Mouse (Mus musculus): ENCODE measurements at regions not wholly inside any gene's neighbourhood (a gene's known extent, or its start where the extent isn't known, plus 50 kb on each side); places are given as distances from the start of the nearest gene placed in this dataset.

GRCm38 (mm10) chr9:84673327-84673726, 639.2 kb upstream of the Gm11114 start:
- intact Hi-C loops (cut with DNase I): no loop called here
- DNase-seq (ENCODE audit: low spot score in 2 of 2): peak; percentile 2

GRCm38 (mm10) chr9:84678416-84678815, 634.2 kb upstream of the Gm11114 start:
- intact Hi-C loops (cut with DNase I): no loop called here
- DNase-seq (ENCODE audit: low spot score in 2 of 2): no peak

- DNase-seq (ENCODE audit: low spot score in 2 of 2): no peak
- intact Hi-C loops (cut with DNase I): no loop called here
Observed at GRCm38 (mm10) chr9:84718615-84719191, 593.9 kb upstream of the Gm11114 start.

- DNase-seq (ENCODE audit: low spot score in 2 of 2): no peak
- intact Hi-C loops (cut with DNase I): no loop called here
Observed at GRCm38 (mm10) chr9:84719396-84719795, 593.2 kb upstream of the Gm11114 start.

- intact Hi-C loops (cut with DNase I): no loop called here
Observed at GRCm38 (mm10) chr9:84720454-84720853, 592.1 kb upstream of the Gm11114 start.

GRCm38 (mm10) chr9:84739266-84739665, 573.3 kb upstream of the Gm11114 start:
- intact Hi-C loops (cut with DNase I): no loop called here
- no peak for DNase-seq (ENCODE audit: low spot score in 2 of 2)

More at GRCm38 (mm10) chr9:84720454-84720853, 592.1 kb upstream of the Gm11114 start:
- no peak for DNase-seq (ENCODE audit: low spot score in 2 of 2)

- intact Hi-C loops (cut with DNase I): no loop called here
- DNase-seq (ENCODE audit: low spot score in 2 of 2): no peak
Observed at GRCm38 (mm10) chr9:84740336-84740735, 572.2 kb upstream of the Gm11114 start.

- intact Hi-C loops (cut with DNase I): no loop called here
Observed at GRCm38 (mm10) chr9:84754332-84754731, 558.2 kb upstream of the Gm11114 start.

GRCm38 (mm10) chr9:84754828-84755227, 557.7 kb upstream of the Gm11114 start:
- intact Hi-C loops (cut with DNase I): no loop called here
- no peak for DNase-seq (ENCODE audit: low spot score in 2 of 2)

More at GRCm38 (mm10) chr9:84754332-84754731, 558.2 kb upstream of the Gm11114 start:
- DNase-seq (ENCODE audit: low spot score in 2 of 2): no peak

- DNase-seq (ENCODE audit: low spot score in 2 of 2): no peak
- intact Hi-C loops (cut with DNase I): no loop called here
Observed at GRCm38 (mm10) chr9:84774348-84774747, 538.2 kb upstream of the Gm11114 start.

- intact Hi-C loops (cut with DNase I): no loop called here
- no peak for DNase-seq (ENCODE audit: low spot score in 2 of 2)
Observed at GRCm38 (mm10) chr9:84775190-84775589, 537.4 kb upstream of the Gm11114 start.

- no peak for DNase-seq (ENCODE audit: low spot score in 2 of 2)
Observed at GRCm38 (mm10) chr9:84779125-84779524, 533.4 kb upstream of the Gm11114 start.

GRCm38 (mm10) chr9:84825768-84826167, 486.8 kb upstream of the Gm11114 start:
- no peak for DNase-seq (ENCODE audit: low spot score in 2 of 2)
- intact Hi-C loops (cut with DNase I): no loop called here

More at GRCm38 (mm10) chr9:84779125-84779524, 533.4 kb upstream of the Gm11114 start:
- intact Hi-C loops (cut with DNase I): no loop called here

- intact Hi-C loops (cut with DNase I): no loop called here
Observed at GRCm38 (mm10) chr9:84828934-84829333, 483.6 kb upstream of the Gm11114 start.

GRCm38 (mm10) chr9:84830639-84831038, 481.9 kb upstream of the Gm11114 start:
- intact Hi-C loops (cut with DNase I): no loop called here
- DNase-seq (ENCODE audit: low spot score in 2 of 2): peak; percentile 4 to 38

More at GRCm38 (mm10) chr9:84828934-84829333, 483.6 kb upstream of the Gm11114 start:
- no peak for DNase-seq (ENCODE audit: low spot score in 2 of 2)

- intact Hi-C loops (cut with DNase I): no loop called here
- no peak for DNase-seq (ENCODE audit: low spot score in 2 of 2)
Observed at GRCm38 (mm10) chr9:84837498-84837897, 475.1 kb upstream of the Gm11114 start.

GRCm38 (mm10) chr9:84844021-84844420, 468.6 kb upstream of the Gm11114 start:
- no peak for DNase-seq (ENCODE audit: low spot score in 2 of 2)
- intact Hi-C loops (cut with DNase I): no loop called here

GRCm38 (mm10) chr9:84861600-84861999, 451.0 kb upstream of the Gm11114 start:
- DNase-seq (ENCODE audit: low spot score in 2 of 2): no peak
- intact Hi-C loops (cut with DNase I): no loop called here

GRCm38 (mm10) chr9:84863431-84863830, 449.1 kb upstream of the Gm11114 start:
- DNase-seq (ENCODE audit: low spot score in 2 of 2): no peak
- intact Hi-C loops (cut with DNase I): no loop called here

- DNase-seq (ENCODE audit: low spot score in 2 of 2): no peak
- intact Hi-C loops (cut with DNase I): no loop called here
Observed at GRCm38 (mm10) chr9:84894148-84894547, 418.4 kb upstream of the Gm11114 start.

- intact Hi-C loops (cut with DNase I): no loop called here
- DNase-seq (ENCODE audit: low spot score in 2 of 2): no peak
Observed at GRCm38 (mm10) chr9:84896073-84896472, 416.5 kb upstream of the Gm11114 start.

- no peak for DNase-seq (ENCODE audit: low spot score in 2 of 2)
- intact Hi-C loops (cut with DNase I): no loop called here
Observed at GRCm38 (mm10) chr9:84900643-84901042, 411.9 kb upstream of the Gm11114 start.

Measured in left cerebral cortex, postnatal 14 days (tissue).